Mouse (Mus musculus): ENCODE measurements at regions not wholly inside any gene's neighbourhood (a gene's known extent, or its start where the extent isn't known, plus 50 kb on each side); places are given as distances from the start of the nearest gene placed in this dataset.

GRCm38 (mm10) chr13:43932946-43933345 lies 148.4 kb downstream of the Cd83 start:
- no peak for ATAC-seq (replicated peaks; ENCODE audit: insufficient number of reproducible peaks, low FRiP score, low TSS enrichment)
- Histone ChIP-seq H3K27me3 (ENCODE audit: control insufficient read depth, insufficient read depth, low read length) (no peaks in the 10 kb centered on the region), H3K36me3 (ENCODE audit: control insufficient read depth, insufficient read depth, low read length) (no peaks in the 10 kb centered on the region), H3K4me2 (no peak overlapping the region), H3K9ac (ENCODE audit: low read depth, low read length) (no peak overlapping the region), H3K4me1 (ENCODE audit: control insufficient read depth, insufficient read depth, low read length) (no peaks in the 10 kb centered on the region), H3K27ac (ENCODE audit: low read depth, low read length) (no peak overlapping the region), H3K4me3 (ENCODE audit: low read depth, low read length) (no peak overlapping the region), H3K9me3 (replicated peaks; ENCODE audit: control insufficient read depth, low read length) (0 out of 2 replicates have a peak, but pooled peaks cover 2% of the 10 kb centered on the region)
- 62% methylated on average over 7 of the region's 7 CpGs for WGBS (ENCODE audit: insufficient replicate concordance)

GRCm38 (mm10) chr13:43935284-43935683 lies 150.7 kb downstream of the Cd83 start:
- no peak overlapping the region for H3K4me2 ChIP-seq

GRCm38 (mm10) chr13:43936504-43936903 lies 151.9 kb downstream of the Cd83 start:
- Histone ChIP-seq H3K4me2 (no peak overlapping the region), H3K4me1 (ENCODE audit: control insufficient read depth, insufficient read depth, low read length) (0 out of 2 replicates have a peak, but pooled peaks cover 2% of the 10 kb centered on the region), H3K9me3 (replicated peaks; ENCODE audit: control insufficient read depth, low read length) (no peaks in the 10 kb centered on the region), H3K4me3 (ENCODE audit: low read depth, low read length) (no peak overlapping the region), H3K27ac (ENCODE audit: low read depth, low read length) (no peak overlapping the region), H3K27me3 (ENCODE audit: control insufficient read depth, insufficient read depth, low read length) (no peaks in the 10 kb centered on the region), H3K9ac (ENCODE audit: low read depth, low read length) (no peak overlapping the region), H3K36me3 (ENCODE audit: control insufficient read depth, insufficient read depth, low read length) (no peaks in the 10 kb centered on the region)
- WGBS (ENCODE audit: insufficient replicate concordance): 59% methylated on average over 4 of the region's 4 CpGs
- no peak for ATAC-seq (replicated peaks; ENCODE audit: insufficient number of reproducible peaks, low FRiP score, low TSS enrichment)

More at GRCm38 (mm10) chr13:43935284-43935683, 150.7 kb downstream of the Cd83 start:
- Histone ChIP-seq H3K27me3 (ENCODE audit: control insufficient read depth, insufficient read depth, low read length) (no peaks in the 10 kb centered on the region), H3K9me3 (replicated peaks; ENCODE audit: control insufficient read depth, low read length) (no peaks in the 10 kb centered on the region), H3K27ac (ENCODE audit: low read depth, low read length) (no peak overlapping the region), H3K4me1 (ENCODE audit: control insufficient read depth, insufficient read depth, low read length) (0 out of 2 replicates have a peak, but pooled peaks cover 2% of the 10 kb centered on the region), H3K4me3 (ENCODE audit: low read depth, low read length) (no peak overlapping the region), H3K36me3 (ENCODE audit: control insufficient read depth, insufficient read depth, low read length) (no peaks in the 10 kb centered on the region), H3K9ac (ENCODE audit: low read depth, low read length) (no peak overlapping the region)
- WGBS (ENCODE audit: insufficient replicate concordance): 78% methylated on average over 6 of the region's 6 CpGs
- no peak for ATAC-seq (replicated peaks; ENCODE audit: insufficient number of reproducible peaks, low FRiP score, low TSS enrichment)

- Histone ChIP-seq H3K9me3 (replicated peaks; ENCODE audit: control insufficient read depth, low read length) (no peaks in the 10 kb centered on the region), H3K27me3 (ENCODE audit: control insufficient read depth, insufficient read depth, low read length) (no peaks in the 10 kb centered on the region), H3K4me2 (no peak overlapping the region), H3K36me3 (ENCODE audit: control insufficient read depth, insufficient read depth, low read length) (no peaks in the 10 kb centered on the region), H3K9ac (ENCODE audit: low read depth, low read length) (no peak overlapping the region), H3K4me3 (ENCODE audit: low read depth, low read length) (no peak overlapping the region), H3K4me1 (ENCODE audit: control insufficient read depth, insufficient read depth, low read length) (0 out of 2 replicates have a peak, but pooled peaks cover 2% of the 10 kb centered on the region), H3K27ac (ENCODE audit: low read depth, low read length) (no peak overlapping the region)
- ATAC-seq (replicated peaks; ENCODE audit: insufficient number of reproducible peaks, low FRiP score, low TSS enrichment): no peak
- WGBS (ENCODE audit: insufficient replicate concordance): 70% methylated on average over 7 of the region's 7 CpGs
These were observed 154.0 kb downstream of the Cd83 start for GRCm38 (mm10) chr13:43938611-43939010.

- no peak overlapping the region for H3K4me2 ChIP-seq
- WGBS (ENCODE audit: insufficient replicate concordance): 34% methylated on average over 4 of the region's 4 CpGs
These were observed 154.8 kb downstream of the Cd83 start for GRCm38 (mm10) chr13:43939375-43939774.

GRCm38 (mm10) chr13:43941731-43942130 lies 157.2 kb downstream of the Cd83 start:
- H3K9me3 ChIP-seq (replicated peaks; ENCODE audit: control insufficient read depth, low read length): no peaks in the 10 kb centered on the region
- 0 out of 2 replicates have a peak, but pooled peaks cover 2% of the 10 kb centered on the region for H3K4me1 ChIP-seq (ENCODE audit: control insufficient read depth, insufficient read depth, low read length)
- no peaks in the 10 kb centered on the region for H3K36me3 ChIP-seq (ENCODE audit: control insufficient read depth, insufficient read depth, low read length)
- 76% methylated on average over 8 of the region's 8 CpGs for WGBS (ENCODE audit: insufficient replicate concordance)
- H3K9ac ChIP-seq (ENCODE audit: low read depth, low read length): no peak overlapping the region
- H3K27me3 ChIP-seq (ENCODE audit: control insufficient read depth, insufficient read depth, low read length): no peaks in the 10 kb centered on the region
- ATAC-seq (replicated peaks; ENCODE audit: insufficient number of reproducible peaks, low FRiP score, low TSS enrichment): no peak
- H3K4me2 ChIP-seq: no peak overlapping the region
- no peak overlapping the region for H3K4me3 ChIP-seq (ENCODE audit: low read depth, low read length)
- H3K27ac ChIP-seq (ENCODE audit: low read depth, low read length): no peak overlapping the region

More at GRCm38 (mm10) chr13:43939375-43939774, 154.8 kb downstream of the Cd83 start:
- no peaks in the 10 kb centered on the region for H3K9me3 ChIP-seq (replicated peaks; ENCODE audit: control insufficient read depth, low read length)
- H3K36me3 ChIP-seq (ENCODE audit: control insufficient read depth, insufficient read depth, low read length): no peaks in the 10 kb centered on the region
- H3K4me1 ChIP-seq (ENCODE audit: control insufficient read depth, insufficient read depth, low read length): 0 out of 2 replicates have a peak, but pooled peaks cover 2% of the 10 kb centered on the region
- H3K9ac ChIP-seq (ENCODE audit: low read depth, low read length): no peak overlapping the region
- H3K27ac ChIP-seq (ENCODE audit: low read depth, low read length): no peak overlapping the region
- no peak overlapping the region for H3K4me3 ChIP-seq (ENCODE audit: low read depth, low read length)
- ATAC-seq (replicated peaks; ENCODE audit: insufficient number of reproducible peaks, low FRiP score, low TSS enrichment): no peak
- no peaks in the 10 kb centered on the region for H3K27me3 ChIP-seq (ENCODE audit: control insufficient read depth, insufficient read depth, low read length)

DNA sequence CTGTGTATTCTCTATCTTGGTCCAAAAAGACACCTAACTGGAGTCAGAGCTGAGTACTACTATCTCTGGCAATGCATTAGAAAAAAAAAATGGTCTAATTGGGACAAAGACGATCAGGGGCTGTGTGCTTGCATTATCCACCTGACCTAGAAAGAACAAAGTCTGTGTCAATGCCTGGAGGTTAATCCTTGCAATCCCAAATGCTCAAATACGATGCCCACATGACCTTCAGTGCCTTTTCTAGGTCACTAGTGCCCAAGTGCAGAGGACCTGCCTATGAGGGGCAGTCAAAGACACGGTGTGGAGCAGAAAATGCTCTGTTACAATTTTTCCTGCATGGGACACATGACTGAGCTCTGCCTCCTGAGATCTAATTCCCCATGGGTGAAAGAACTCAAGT lies 164.0 kb downstream of the Cd83 start:
- Histone ChIP-seq H3K9me3 (replicated peaks; ENCODE audit: control insufficient read depth, low read length) (no peaks in the 10 kb centered on the region), H3K4me3 (ENCODE audit: low read depth, low read length) (no peak overlapping the region), H3K9ac (ENCODE audit: low read depth, low read length) (no peak overlapping the region), H3K27me3 (ENCODE audit: control insufficient read depth, insufficient read depth, low read length) (no peaks in the 10 kb centered on the region), H3K4me1 (ENCODE audit: control insufficient read depth, insufficient read depth, low read length) (no peaks in the 10 kb centered on the region), H3K36me3 (ENCODE audit: control insufficient read depth, insufficient read depth, low read length) (no peaks in the 10 kb centered on the region), H3K27ac (ENCODE audit: low read depth, low read length) (no peak overlapping the region), H3K4me2 (no peak overlapping the region)
- 78% methylated on average over 3 of the region's 3 CpGs for WGBS (ENCODE audit: insufficient replicate concordance)
- no peak for ATAC-seq (replicated peaks; ENCODE audit: insufficient number of reproducible peaks, low FRiP score, low TSS enrichment)

DNA sequence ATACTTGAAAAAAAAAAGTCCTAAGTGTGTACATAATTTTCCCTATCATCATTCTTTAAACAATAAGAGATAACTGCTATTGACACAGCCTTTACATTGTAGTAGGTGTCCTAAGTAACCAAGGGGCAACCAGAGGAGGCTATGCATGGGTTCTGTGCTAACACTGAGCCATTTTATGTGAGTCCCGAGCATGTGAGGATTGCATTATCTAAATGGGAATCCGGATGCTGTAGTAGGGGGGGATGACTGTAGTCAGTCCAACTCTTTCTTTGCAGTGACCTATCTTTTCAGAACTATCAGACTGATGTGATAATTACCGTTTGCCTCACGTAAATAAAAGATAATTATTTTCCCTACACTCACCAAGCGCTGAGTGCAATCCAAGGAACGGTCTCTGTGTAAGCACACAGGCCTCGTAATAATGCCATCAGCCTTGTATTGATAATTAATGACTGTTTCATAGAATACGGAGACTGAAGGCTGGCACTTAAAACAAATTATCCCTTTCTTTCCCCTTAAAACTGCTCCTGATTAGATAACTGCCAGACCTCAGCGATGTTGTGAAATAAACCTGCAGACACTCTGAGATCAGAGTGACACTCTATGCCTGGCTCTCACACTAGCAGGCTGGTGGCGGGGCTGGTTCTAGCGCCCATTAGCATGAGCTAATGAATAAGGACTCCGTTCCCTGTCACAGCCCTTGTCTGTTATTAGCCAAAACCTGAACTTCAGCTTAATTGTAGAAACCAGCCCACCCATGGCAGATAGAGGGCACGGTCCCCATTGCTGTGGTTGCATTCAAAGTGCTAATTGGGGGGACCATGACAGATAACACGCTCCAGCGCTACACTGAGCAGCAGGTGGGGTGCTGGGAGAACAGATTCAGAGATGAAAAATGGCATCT lies 165.4 kb downstream of the Cd83 start:
- H3K36me3 ChIP-seq (ENCODE audit: control insufficient read depth, insufficient read depth, low read length): no peaks in the 10 kb centered on the region
- no peak overlapping the region for H3K9ac ChIP-seq (ENCODE audit: low read depth, low read length)
- H3K27ac ChIP-seq (ENCODE audit: low read depth, low read length): no peak overlapping the region
- H3K4me1 ChIP-seq (ENCODE audit: control insufficient read depth, insufficient read depth, low read length): no peaks in the 10 kb centered on the region
- no peaks in the 10 kb centered on the region for H3K27me3 ChIP-seq (ENCODE audit: control insufficient read depth, insufficient read depth, low read length)
- H3K9me3 ChIP-seq (replicated peaks; ENCODE audit: control insufficient read depth, low read length): no peaks in the 10 kb centered on the region
- H3K4me3 ChIP-seq (ENCODE audit: low read depth, low read length): no peak overlapping the region
- H3K4me2 ChIP-seq: no peak overlapping the region
- 47% methylated on average over 15 of the region's 15 CpGs for WGBS (ENCODE audit: insufficient replicate concordance)
- ATAC-seq (replicated peaks; ENCODE audit: insufficient number of reproducible peaks, low FRiP score, low TSS enrichment): no peak
